11 mouse cellular contexts compared by ENCODE assay signal in genomic region chr5:111175842-111176241, GRCm38 (mm10).
A peak's percentile ranks its signal among the peaks of the same experiment; 100 is the strongest.
DNase-seq lines count a peak whose midpoint lies in the region; ATAC-seq lines count a peak whose summit lies in the region.
"Had no signal": no experiment of that assay in that cellular context is flagged by ENCODE, and none has a peak within 500 bp of the region (broad histone marks: within the 10 kb centered on the region; RNA-seq: fewer than 3 reads in every experiment).

No protein-coding gene starts in this region.

- no peak overlapping the region for H3K9ac ChIP-seq in kidney, embryonic 15.5 days
- H3K9ac ChIP-seq in forebrain, embryonic 16.5 days (replicated peaks; ENCODE audit: low read depth, low read length): no peak overlapping the region
- no peak overlapping the region for H3K9ac ChIP-seq in intestine, embryonic 15.5 days
- H3K9ac ChIP-seq in neural tube, embryonic 13.5 days: no peak overlapping the region
- H3K9ac ChIP-seq: embryonic facial prominence, embryonic 15.5 days; heart, embryonic 15.5 days; liver, embryonic 15.5 days had no signal

- H3K27ac ChIP-seq in kidney, embryonic 15.5 days: peak overlapping the region; percentile 89
- H3K27ac ChIP-seq in forebrain, embryonic 16.5 days (ENCODE audit: low read length): no peak overlapping the region
- H3K27ac ChIP-seq in intestine, embryonic 15.5 days: no peak overlapping the region
- H3K27ac ChIP-seq in neural tube, embryonic 13.5 days (replicated peaks): peak overlapping the region; percentile 83
- H3K27ac ChIP-seq: embryonic facial prominence, embryonic 15.5 days; heart, embryonic 15.5 days; liver, embryonic 15.5 days had no signal

- peak overlapping the region; percentile 50 for H3K4me2 ChIP-seq in kidney, embryonic 15.5 days
- 0 out of 2 replicates have a peak overlapping the region, but pooled peaks have one; percentile 5 for H3K4me2 ChIP-seq in forebrain, embryonic 16.5 days (ENCODE audit: low read length)
- peak overlapping the region; percentile 42 for H3K4me2 ChIP-seq in intestine, embryonic 15.5 days (replicated peaks)
- H3K4me2 ChIP-seq in neural tube, embryonic 13.5 days: peak overlapping the region; percentile 23
- H3K4me2 ChIP-seq: embryonic facial prominence, embryonic 15.5 days; heart, embryonic 15.5 days; liver, embryonic 15.5 days had no signal

- no peak for DNase-seq in kidney, adult 18-20 months
- DNase-seq in left cerebral cortex, postnatal 25 days (ENCODE audit: low spot score in 2 of 2): no peak
- DNase-seq in cerebellum, postnatal 4 days (ENCODE audit: low spot score in 2 of 2): no peak
- DNase-seq: cerebellum, adult 18-20 months had no signal

- H3K36me3 ChIP-seq in kidney, embryonic 15.5 days: no peaks in the 10 kb centered on the region
- no peaks in the 10 kb centered on the region for H3K36me3 ChIP-seq in forebrain, embryonic 16.5 days (ENCODE audit: control insufficient read depth, insufficient read depth)
- H3K36me3 ChIP-seq in intestine, embryonic 15.5 days: no peaks in the 10 kb centered on the region
- H3K36me3 ChIP-seq in neural tube, embryonic 13.5 days: no peaks in the 10 kb centered on the region
- H3K36me3 ChIP-seq: embryonic facial prominence, embryonic 15.5 days; heart, embryonic 15.5 days; liver, embryonic 15.5 days had no signal

- H3K4me3 ChIP-seq in kidney, embryonic 15.5 days (replicated peaks): peak overlapping the region; percentile 17; the same call in 1 of the 2 replicates
- no peak overlapping the region for H3K4me3 ChIP-seq in forebrain, embryonic 16.5 days (replicated peaks; ENCODE audit: low read length)
- H3K4me3 ChIP-seq in intestine, embryonic 15.5 days (replicated peaks): no peak overlapping the region
- H3K4me3 ChIP-seq in neural tube, embryonic 13.5 days: no peak overlapping the region
- H3K4me3 ChIP-seq: embryonic facial prominence, embryonic 15.5 days; heart, embryonic 15.5 days; liver, embryonic 15.5 days had no signal

- intact Hi-C loops in left cerebral cortex, postnatal 25 days (cut with DNase I): no loop called here

- H3K27me3 ChIP-seq in kidney, embryonic 15.5 days: no peaks in the 10 kb centered on the region
- no peaks in the 10 kb centered on the region for H3K27me3 ChIP-seq in forebrain, embryonic 16.5 days (replicated peaks; ENCODE audit: control insufficient read depth, insufficient read depth, low read length)
- H3K27me3 ChIP-seq in intestine, embryonic 15.5 days (replicated peaks): no peaks in the 10 kb centered on the region
- peaks cover 7% of the 10 kb centered on the region; the same call in 1 of the 2 replicates for H3K27me3 ChIP-seq in neural tube, embryonic 13.5 days
- H3K27me3 ChIP-seq: embryonic facial prominence, embryonic 15.5 days; heart, embryonic 15.5 days; liver, embryonic 15.5 days had no signal

- ATAC-seq in kidney, embryonic 15.5 days (replicated peaks; ENCODE audit: low FRiP score): no peak
- ATAC-seq in forebrain, embryonic 16.5 days: no peak
- ATAC-seq in intestine, embryonic 15.5 days: no peak
- no peak for ATAC-seq in neural tube, embryonic 13.5 days (ENCODE audit: low read depth)

- no peaks in the 10 kb centered on the region for H3K9me3 ChIP-seq in kidney, embryonic 15.5 days (replicated peaks)
- no peaks in the 10 kb centered on the region for H3K9me3 ChIP-seq in forebrain, embryonic 16.5 days (ENCODE audit: control insufficient read depth, low read length)
- H3K9me3 ChIP-seq in intestine, embryonic 15.5 days: no peaks in the 10 kb centered on the region
- no peaks in the 10 kb centered on the region for H3K9me3 ChIP-seq in neural tube, embryonic 13.5 days
- H3K9me3 ChIP-seq: embryonic facial prominence, embryonic 15.5 days; heart, embryonic 15.5 days; liver, embryonic 15.5 days had no signal

- 21% methylated on average over 9 of the region's 9 CpGs for WGBS in kidney, embryonic 15.5 days
- WGBS in forebrain, embryonic 16.5 days: 17% methylated on average over 9 of the region's 9 CpGs
- WGBS in intestine, embryonic 15.5 days: 51% methylated on average over 9 of the region's 9 CpGs
- WGBS in neural tube, embryonic 13.5 days: 28% methylated on average over 9 of the region's 9 CpGs

- peaks cover 79% of the 10 kb centered on the region for H3K4me1 ChIP-seq in kidney, embryonic 15.5 days
- peaks cover 51% of the 10 kb centered on the region for H3K4me1 ChIP-seq in forebrain, embryonic 16.5 days (replicated peaks; ENCODE audit: control insufficient read depth, insufficient read depth, low read length)
- peaks cover 44% of the 10 kb centered on the region for H3K4me1 ChIP-seq in intestine, embryonic 15.5 days (replicated peaks)
- peaks cover 70% of the 10 kb centered on the region for H3K4me1 ChIP-seq in neural tube, embryonic 13.5 days (replicated peaks)
- H3K4me1 ChIP-seq: liver, embryonic 15.5 days had no signal

Comparison
In these comparisons a context has a peak if more than half of its experiments do, and no peak if none do; other contexts are left out.
1. H3K27ac ChIP-seq: peak in kidney, embryonic 15.5 days (single experiment) and neural tube, embryonic 13.5 days (single experiment); none in forebrain, embryonic 16.5 days (single experiment) and intestine, embryonic 15.5 days (single experiment).
2. Peak in every context shown above with its lines, with median percentiles within 50 percentile points of each other: H3K4me2 ChIP-seq.